Mouse (Mus musculus): ENCODE measurements around the gene Mip.

- TF ChIP-seq ZC3H11A (IDR thresholded peaks at IDR 0.05; ENCODE audit: borderline replicate concordance, low read depth, low read length) (no peak), ZNF384 (IDR thresholded peaks at IDR 0.05; ENCODE audit: low read depth, low read length) (no peak), CHD2 (IDR thresholded peaks at IDR 0.05; ENCODE audit: low read depth, low read length) (no peak)
Measured at GRCm38 (mm10) chr10:128179989-128180388, 45.6 kb upstream of the Mip start, which contains the start of gene Rbms2.

Data from ES-E14 (cell line).